Mouse (Mus musculus) C2C12 (cell line): ENCODE measurements at regions not wholly inside any gene's neighbourhood (a gene's known extent, or its start where the extent isn't known, plus 50 kb on each side); places are given as distances from the start of the nearest gene placed in this dataset.
"Not testable (repeated sequence)": the region's sequence is repeated elsewhere in the genome, so short reads cannot be mapped to it uniquely, and the experiment has no call there.

Experiments used
- H3K27me3 ChIP-seq: one replicate; pipeline ENCODE4 v1.6.1; 2011; ENCODE audit not compliant: control insufficient read depth, insufficient read depth, insufficient read length
- H3K36me3 ChIP-seq: one replicate; pipeline ENCODE4 v1.6.1; 2011; ENCODE audit not compliant: control insufficient read depth, insufficient read depth
- H3K4me3 ChIP-seq: one replicate; pipeline ENCODE4 v1.5.1; 2011; ENCODE audit warnings: mild to moderate bottlenecking, control low read depth; ENCODE audit not compliant: poor library complexity, insufficient read depth, severe bottlenecking
- H3K79me2 ChIP-seq: one replicate; pipeline ENCODE4 v1.6.1; 2011; ENCODE audit not compliant: control insufficient read depth, insufficient read depth
- H3K79me3 ChIP-seq: one replicate; pipeline ENCODE4 v1.6.1; 2011; ENCODE audit warnings: low read depth, control low read depth
- H3ac ChIP-seq: one replicate; pipeline ENCODE3; 2011; ENCODE audit warnings: low read depth; ENCODE audit not compliant: control insufficient read depth, insufficient read length
- CEBPB ChIP-seq: IDR thresholded peaks from one replicate; pipeline ENCODE4 v1.6.1; 2011; ENCODE audit warnings: low read depth, mild to moderate bottlenecking, control low read depth, moderate library complexity
- CTCF ChIP-seq: IDR thresholded peaks from one replicate; pipeline ENCODE4 v1.5.1; 2011; ENCODE audit not compliant: control insufficient read depth, insufficient read depth, insufficient read length
- FOSL1 ChIP-seq: IDR thresholded peaks from one replicate; pipeline ENCODE4 v1.8.0; 2011; ENCODE audit warnings: mild to moderate bottlenecking, low read length; ENCODE audit not compliant: poor library complexity, insufficient read depth, severe bottlenecking
- MAX ChIP-seq: IDR thresholded peaks from one replicate; pipeline ENCODE4 v1.6.1; 2011; ENCODE audit warnings: mild to moderate bottlenecking, control low read depth
- MYOD1 ChIP-seq: IDR thresholded peaks from one replicate; pipeline ENCODE4 v1.6.1; 2011; ENCODE audit warnings: low read depth; ENCODE audit not compliant: control insufficient read depth, insufficient read length
- MYOG ChIP-seq: IDR thresholded peaks from one replicate; pipeline ENCODE4 v1.6.1; 2011; ENCODE audit not compliant: control insufficient read depth, insufficient read length; ENCODE audit errors: extremely low read depth
- USF1 ChIP-seq: IDR thresholded peaks from one replicate; pipeline ENCODE4 v1.6.1; 2011; ENCODE audit warnings: low read depth, mild to moderate bottlenecking, control low read depth, moderate library complexity

DNA sequence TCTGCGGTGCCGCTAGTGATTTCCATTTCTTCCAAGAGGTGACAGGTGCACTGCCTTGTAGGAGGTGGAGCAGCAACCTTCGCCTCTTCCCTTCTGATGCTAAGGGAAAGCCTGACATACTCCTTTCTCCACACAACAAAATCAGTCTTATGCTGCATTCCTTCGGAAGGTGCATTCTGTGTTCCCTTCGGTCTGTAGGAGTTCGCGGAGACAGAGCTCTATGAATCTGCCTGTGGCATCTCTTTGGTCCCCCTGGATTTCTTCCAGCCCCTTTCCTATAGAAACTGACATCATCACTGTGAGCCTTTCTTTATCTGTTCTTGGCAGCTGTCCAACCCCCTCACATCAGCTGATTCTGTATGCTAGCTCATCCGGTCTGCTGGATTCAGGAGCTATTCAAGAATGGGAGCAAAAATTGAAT is 112.7 kb downstream of the Akr1d1 start:
- H3K36me3 ChIP-seq = no peaks in the 10 kb centered on the region
- H3ac ChIP-seq = no peak overlapping the region
- no peaks in the 10 kb centered on the region for H3K79me3 ChIP-seq
- no peak for TF ChIP-seq CTCF
- no peak for TF ChIP-seq CEBPB
- TF ChIP-seq FOSL1 = no peak
- no peak for TF ChIP-seq MYOG
- TF ChIP-seq MYOD1 = no peak
- no peak for TF ChIP-seq MAX
- TF ChIP-seq USF1 = no peak
- no peak overlapping the region for H3K4me3 ChIP-seq
- no peaks in the 10 kb centered on the region for H3K79me2 ChIP-seq
- no peaks in the 10 kb centered on the region for H3K27me3 ChIP-seq

DNA sequence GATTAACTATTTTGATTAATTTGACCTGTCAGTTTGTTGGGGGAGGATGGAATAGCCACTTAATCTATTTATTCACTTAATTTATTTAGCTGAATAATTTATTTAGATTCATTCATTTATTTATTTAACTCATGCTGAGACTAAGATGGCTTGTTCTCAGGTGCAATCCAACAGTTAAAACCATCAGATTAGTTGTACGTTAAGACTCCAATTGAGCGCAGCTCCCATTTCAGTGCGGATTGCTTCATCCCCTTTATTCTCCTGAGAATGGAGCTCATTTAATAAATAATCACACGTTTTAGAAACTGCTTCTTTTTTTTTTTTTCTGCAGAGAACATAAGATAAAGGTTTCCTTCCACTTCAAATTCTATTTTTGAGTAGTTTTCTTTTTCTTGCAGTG is 113.2 kb downstream of the Akr1d1 start:
- H3K27me3 ChIP-seq = no peaks in the 10 kb centered on the region
- H3K4me3 ChIP-seq = no peak overlapping the region
- no peak overlapping the region for H3ac ChIP-seq
- no peaks in the 10 kb centered on the region for H3K79me3 ChIP-seq
- no peaks in the 10 kb centered on the region for H3K79me2 ChIP-seq
- no peak for TF ChIP-seq MYOG
- TF ChIP-seq CEBPB = no peak
- no peak for TF ChIP-seq MAX
- TF ChIP-seq USF1 = no peak
- no peak for TF ChIP-seq MYOD1
- H3K36me3 ChIP-seq = no peaks in the 10 kb centered on the region

DNA sequence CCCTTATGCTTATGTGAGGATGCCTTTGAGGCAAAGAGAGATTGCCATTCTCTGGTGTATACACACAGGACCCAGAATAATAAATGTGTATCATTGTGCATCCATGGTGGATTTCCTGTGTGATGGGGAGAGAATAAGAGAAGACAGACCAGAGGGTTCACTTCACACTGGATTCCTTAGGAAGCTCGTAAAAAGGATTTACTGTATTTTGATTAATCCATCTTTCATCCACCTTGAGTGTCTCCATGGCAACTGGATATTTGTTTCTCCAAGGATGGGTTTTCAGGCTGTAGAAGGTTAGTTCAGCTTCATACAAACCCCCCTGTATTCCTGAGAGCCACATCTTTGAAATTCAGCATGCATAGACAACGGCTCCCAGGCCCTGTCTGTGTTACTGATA is 113.7 kb downstream of the Akr1d1 start:
- no peak overlapping the region for H3ac ChIP-seq

DNA sequence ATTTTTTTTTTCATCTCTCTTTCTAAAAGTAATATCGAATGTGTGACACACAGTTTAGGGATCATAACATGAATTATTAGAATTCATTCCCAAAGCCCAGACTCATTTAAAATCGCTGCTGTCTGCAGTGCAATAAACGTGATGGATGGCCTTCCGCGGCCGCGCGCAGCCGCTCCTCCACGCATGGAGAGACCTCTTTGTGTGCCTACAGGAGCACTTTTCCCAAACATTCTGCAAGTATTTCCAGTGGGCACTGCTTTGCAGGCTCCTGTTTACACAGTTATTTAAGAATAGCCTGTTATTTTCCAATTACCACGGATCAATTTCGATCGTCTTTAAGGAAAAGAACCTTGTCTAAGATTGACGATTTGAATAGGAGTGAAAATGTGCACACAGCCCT is 115.6 kb downstream of the Akr1d1 start:
- H3K27me3 ChIP-seq = no peaks in the 10 kb centered on the region
- TF ChIP-seq MAX = no peak
- TF ChIP-seq FOSL1 = no peak
- no peak for TF ChIP-seq USF1
- TF ChIP-seq CTCF = no peak
- TF ChIP-seq CEBPB = no peak
- TF ChIP-seq MYOD1 = no peak
- no peak for TF ChIP-seq MYOG
- H3K36me3 ChIP-seq = no peaks in the 10 kb centered on the region
- H3K79me2 ChIP-seq = no peaks in the 10 kb centered on the region
- no peak overlapping the region for H3ac ChIP-seq
- no peak overlapping the region for H3K4me3 ChIP-seq
- no peaks in the 10 kb centered on the region for H3K79me3 ChIP-seq

More for the DNA sequence above, 113.7 kb downstream of the Akr1d1 start:
- H3K79me2 ChIP-seq = no peaks in the 10 kb centered on the region
- TF ChIP-seq MAX (no peak), MYOD1 (no peak), CTCF (no peak), FOSL1 (no peak), CEBPB (no peak), MYOG (no peak), USF1 (no peak)
- H3K27me3 ChIP-seq = no peaks in the 10 kb centered on the region
- no peak overlapping the region for H3K4me3 ChIP-seq
- no peaks in the 10 kb centered on the region for H3K36me3 ChIP-seq
- H3K79me3 ChIP-seq = no peaks in the 10 kb centered on the region

DNA sequence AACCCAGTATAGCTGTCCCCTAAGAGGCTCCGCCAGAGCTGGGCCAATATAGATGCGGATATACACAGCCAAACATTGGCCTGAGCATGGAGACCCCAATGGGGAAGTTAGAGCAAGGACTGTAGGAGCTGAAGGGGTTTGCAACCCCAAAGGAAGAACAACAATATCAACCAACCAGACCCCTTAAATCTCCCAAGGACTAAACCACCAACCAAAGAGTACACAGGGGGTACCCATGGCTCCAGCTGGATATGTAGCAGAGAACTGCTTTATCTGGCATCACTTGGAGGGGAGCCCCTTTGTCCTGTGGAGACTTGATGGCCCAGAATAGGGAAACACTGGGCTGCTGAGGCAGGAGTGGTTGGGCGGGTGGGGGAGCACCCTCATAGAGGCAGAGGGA is 127.3 kb downstream of the Akr1d1 start:
- H3K79me2 ChIP-seq, H3ac ChIP-seq, H3K36me3 ChIP-seq, H3K27me3 ChIP-seq, H3K79me3 ChIP-seq, H3K4me3 ChIP-seq: not testable (repeated sequence)

DNA sequence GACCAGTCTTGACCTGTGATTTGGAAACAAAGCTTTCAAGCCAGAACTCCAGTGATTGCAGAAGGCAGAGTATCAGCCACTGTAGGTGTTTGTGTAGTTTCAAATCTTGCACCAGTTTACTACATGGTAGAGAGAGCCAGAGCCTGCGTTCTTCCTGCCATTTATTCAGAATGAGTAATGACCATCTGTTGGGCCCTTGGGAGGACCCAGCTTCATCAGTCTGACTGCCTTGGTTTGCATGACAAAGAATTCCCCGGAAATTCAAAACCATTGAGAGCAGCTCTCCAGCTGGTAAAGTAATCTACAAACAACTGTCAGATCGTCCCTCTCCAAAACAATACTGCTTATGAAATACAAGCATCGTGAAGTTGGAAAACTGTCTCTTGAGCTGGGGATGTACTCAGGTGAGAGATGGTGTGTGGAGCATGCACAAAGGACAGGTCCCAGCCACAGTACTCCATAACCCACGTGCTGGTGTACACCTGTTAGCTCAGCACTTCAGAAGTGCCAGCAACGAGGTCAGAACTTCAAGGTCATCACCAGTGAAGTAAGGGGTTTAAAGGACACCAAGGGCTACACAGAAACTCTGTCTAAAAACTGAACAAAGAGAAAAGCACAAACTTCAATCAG is 128.2 kb downstream of the Akr1d1 start:
- Histone ChIP-seq H3K27me3 (no peaks in the 10 kb centered on the region), H3K79me2 (no peaks in the 10 kb centered on the region), H3K4me3 (no peak overlapping the region), H3K36me3 (no peaks in the 10 kb centered on the region), H3ac (no peak overlapping the region), H3K79me3 (no peaks in the 10 kb centered on the region)
- TF ChIP-seq MYOG (no peak), MYOD1 (no peak), USF1 (no peak), CTCF (no peak), MAX (no peak), CEBPB (no peak), FOSL1 (no peak)
